Mouse (Mus musculus): ENCODE data around the gene Prpf6. TPM values are rescaled to one million over a fixed set of nuclear protein-coding genes. Genes with fewer than 3 reads are reported as not detected.

Gene Prpf6
- polyA plus RNA-seq, 1 experiment from 2014 or later, result 72.8 TPM

GRCm38 (mm10) chr2:181671326-181671725 is 79.7 kb downstream of the Prpf6 start, which contains the start of gene Sox18:
Gene Sox18, minus strand, starts transcription at chr2:181671640.
- no peaks in the 10 kb centered on the region for H3K36me3 ChIP-seq
- H3K4me3 ChIP-seq (replicated peaks), result peak within 1 kb of the TSS; percentile 39
- H3K9me3 ChIP-seq, result no peaks in the 10 kb centered on the region
- H3K27me3 ChIP-seq, result peaks cover 74% of the 10 kb centered on the region
- H3K27ac ChIP-seq, result no peak within 1 kb of the TSS
- peaks cover 32% of the 10 kb centered on the region for H3K4me1 ChIP-seq (replicated peaks)
- H3K4me2 ChIP-seq (replicated peaks), result peak within 1 kb of the TSS; percentile 53
- under 1% methylated on average over 32 of the region's 43 CpGs for WGBS
- H3K9ac ChIP-seq (replicated peaks), result peak within 1 kb of the TSS; percentile 39
- no peak for ATAC-seq

GRCm38 (mm10) chr2:181671984-181672383 is 80.3 kb downstream of the Prpf6 start:
- peaks cover 74% of the 10 kb centered on the region for H3K27me3 ChIP-seq

GRCm38 (mm10) chr2:181673501-181673900 is 81.8 kb downstream of the Prpf6 start:
- H3K9ac ChIP-seq (replicated peaks), result no peak overlapping the region
- no peak overlapping the region for H3K4me2 ChIP-seq (replicated peaks)
- 54% methylated on average over 1 of the region's 1 CpGs for WGBS
- H3K36me3 ChIP-seq, result no peaks in the 10 kb centered on the region
- no peaks in the 10 kb centered on the region for H3K9me3 ChIP-seq
- peaks cover 32% of the 10 kb centered on the region for H3K4me1 ChIP-seq (replicated peaks)
- peaks cover 64% of the 10 kb centered on the region for H3K27me3 ChIP-seq
- no peak overlapping the region for H3K27ac ChIP-seq
- no peak overlapping the region for H3K4me3 ChIP-seq (replicated peaks)
- ATAC-seq, result 0 out of 2 replicates have a peak, but pooled peaks have one; percentile 5

More at GRCm38 (mm10) chr2:181671984-181672383, 80.3 kb downstream of the Prpf6 start:
- 25% methylated on average over 7 of the region's 7 CpGs for WGBS
- no peak overlapping the region for H3K4me2 ChIP-seq (replicated peaks)
- H3K4me1 ChIP-seq (replicated peaks), result peaks cover 32% of the 10 kb centered on the region
- no peak overlapping the region for H3K9ac ChIP-seq (replicated peaks)
- H3K4me3 ChIP-seq (replicated peaks), result no peak overlapping the region
- H3K27ac ChIP-seq, result no peak overlapping the region
- no peaks in the 10 kb centered on the region for H3K9me3 ChIP-seq
- ATAC-seq, result no peak
- no peaks in the 10 kb centered on the region for H3K36me3 ChIP-seq

GRCm38 (mm10) chr2:181674934-181675333 is 83.3 kb downstream of the Prpf6 start:
- Histone ChIP-seq H3K27ac (no peak overlapping the region), H3K36me3 (no peaks in the 10 kb centered on the region), H3K4me2 (replicated peaks) (no peak overlapping the region), H3K4me1 (replicated peaks) (peaks cover 39% of the 10 kb centered on the region), H3K4me3 (replicated peaks) (no peak overlapping the region), H3K9me3 (no peaks in the 10 kb centered on the region), H3K27me3 (peaks cover 50% of the 10 kb centered on the region), H3K9ac (replicated peaks) (no peak overlapping the region)
- ATAC-seq, result no peak
- WGBS, result 78% methylated on average over 4 of the region's 4 CpGs

- Histone ChIP-seq H3K9me3 (no peaks in the 10 kb centered on the region), H3K4me1 (replicated peaks) (peaks cover 35% of the 10 kb centered on the region), H3K9ac (replicated peaks) (0 out of 2 replicates have a peak overlapping the region, but pooled peaks have one; percentile 5), H3K4me3 (replicated peaks) (no peak overlapping the region), H3K27me3 (peaks cover 45% of the 10 kb centered on the region), H3K4me2 (replicated peaks) (peak overlapping the region; percentile 30), H3K36me3 (no peaks in the 10 kb centered on the region), H3K27ac (no peak overlapping the region)
- WGBS, result 1% methylated on average over 14 of the region's 14 CpGs
- ATAC-seq, result 0 out of 2 replicates have a peak, but pooled peaks have one; percentile 12
Observed at GRCm38 (mm10) chr2:181675454-181675853, 83.8 kb downstream of the Prpf6 start.

GRCm38 (mm10) chr2:181676424-181676823 is 84.8 kb downstream of the Prpf6 start:
- no peaks in the 10 kb centered on the region for H3K36me3 ChIP-seq
- H3K4me3 ChIP-seq (replicated peaks), result no peak overlapping the region
- peaks cover 35% of the 10 kb centered on the region for H3K4me1 ChIP-seq (replicated peaks)
- WGBS, result 38% methylated on average over 2 of the region's 2 CpGs
- no peaks in the 10 kb centered on the region for H3K9me3 ChIP-seq
- H3K9ac ChIP-seq (replicated peaks), result no peak overlapping the region
- no peak overlapping the region for H3K4me2 ChIP-seq (replicated peaks)
- H3K27me3 ChIP-seq, result peaks cover 35% of the 10 kb centered on the region
- ATAC-seq, result no peak
- H3K27ac ChIP-seq, result peak overlapping the region; percentile 57

- Histone ChIP-seq H3K27me3 (peaks cover 27% of the 10 kb centered on the region), H3K4me1 (replicated peaks) (peaks cover 34% of the 10 kb centered on the region), H3K9ac (replicated peaks) (no peak overlapping the region), H3K36me3 (no peaks in the 10 kb centered on the region), H3K4me2 (replicated peaks) (no peak overlapping the region), H3K4me3 (replicated peaks) (no peak overlapping the region), H3K27ac (no peak overlapping the region; the same call in 1 of the 2 replicates), H3K9me3 (no peaks in the 10 kb centered on the region)
- no peak for ATAC-seq
- 58% methylated on average over 5 of the region's 5 CpGs for WGBS
Observed at GRCm38 (mm10) chr2:181677096-181677754, 85.6 kb downstream of the Prpf6 start.

- no peak overlapping the region for H3K9ac ChIP-seq (replicated peaks)
- H3K36me3 ChIP-seq, result no peaks in the 10 kb centered on the region
- 63% methylated on average over 3 of the region's 3 CpGs for WGBS
- H3K27ac ChIP-seq, result no peak overlapping the region
- peaks cover 34% of the 10 kb centered on the region for H3K4me1 ChIP-seq (replicated peaks)
- H3K9me3 ChIP-seq, result no peaks in the 10 kb centered on the region
- H3K4me3 ChIP-seq (replicated peaks), result no peak overlapping the region
- ATAC-seq, result no peak
- no peak overlapping the region for H3K4me2 ChIP-seq (replicated peaks)
- peaks cover 22% of the 10 kb centered on the region for H3K27me3 ChIP-seq
Observed at GRCm38 (mm10) chr2:181677755-181678098, 86.1 kb downstream of the Prpf6 start.

GRCm38 (mm10) chr2:181678780-181679179 is 87.1 kb downstream of the Prpf6 start:
- H3K36me3 ChIP-seq, result no peaks in the 10 kb centered on the region
- ATAC-seq, result peak; percentile 48

GRCm38 (mm10) chr2:181679951-181680715 is 88.5 kb downstream of the Prpf6 start, which contains the start of gene Tcea2:
Gene Tcea2, plus strand, starts transcription at chr2:181680310.
- no peaks in the 10 kb centered on the region for H3K9me3 ChIP-seq
- H3K4me3 ChIP-seq (replicated peaks), result peak within 1 kb of the TSS; percentile 66
- peak within 1 kb of the TSS; percentile 59 for H3K27ac ChIP-seq
- H3K36me3 ChIP-seq, result peaks cover 7% of the 10 kb centered on the region; the same call in 1 of the 2 replicates
- no peaks in the 10 kb centered on the region for H3K27me3 ChIP-seq
- ATAC-seq, result peak; percentile 82
- H3K9ac ChIP-seq (replicated peaks), result peak within 1 kb of the TSS; percentile 87
- H3K4me1 ChIP-seq (replicated peaks), result peaks cover 27% of the 10 kb centered on the region
- under 1% methylated on average over 67 of the region's 69 CpGs for whole genome bisulfite sequencing
- peak within 1 kb of the TSS; percentile 78 for H3K4me2 ChIP-seq (replicated peaks)

More at GRCm38 (mm10) chr2:181678780-181679179, 87.1 kb downstream of the Prpf6 start:
- WGBS, result 36% methylated on average over 1 of the region's 1 CpGs
- Histone ChIP-seq H3K9ac (replicated peaks) (no peak overlapping the region), H3K9me3 (no peaks in the 10 kb centered on the region), H3K27ac (no peak overlapping the region), H3K4me3 (replicated peaks) (no peak overlapping the region), H3K4me2 (replicated peaks) (no peak overlapping the region), H3K4me1 (replicated peaks) (peaks cover 27% of the 10 kb centered on the region), H3K27me3 (peaks cover 12% of the 10 kb centered on the region)

- H3K4me1 ChIP-seq (replicated peaks), result peaks cover 21% of the 10 kb centered on the region
- H3K9me3 ChIP-seq, result no peaks in the 10 kb centered on the region
- H3K27me3 ChIP-seq, result no peaks in the 10 kb centered on the region
- peak overlapping the region; percentile 78 for H3K4me2 ChIP-seq (replicated peaks)
- peak overlapping the region; percentile 87 for H3K9ac ChIP-seq (replicated peaks)
- H3K27ac ChIP-seq, result peak overlapping the region; percentile 59
- 18% methylated on average over 7 of the region's 7 CpGs for WGBS
- H3K36me3 ChIP-seq, result peaks cover 9% of the 10 kb centered on the region
- ATAC-seq, result peak; percentile 44
- H3K4me3 ChIP-seq (replicated peaks), result peak overlapping the region; percentile 66
Observed at GRCm38 (mm10) chr2:181680716-181681117, 89.0 kb downstream of the Prpf6 start.

- WGBS, result 94% methylated on average over 1 of the region's 1 CpGs
- Histone ChIP-seq H3K9ac (replicated peaks) (no peak overlapping the region), H3K9me3 (no peaks in the 10 kb centered on the region), H3K27me3 (no peaks in the 10 kb centered on the region), H3K27ac (no peak overlapping the region), H3K4me2 (replicated peaks) (no peak overlapping the region), H3K36me3 (peaks cover 20% of the 10 kb centered on the region), H3K4me3 (replicated peaks) (no peak overlapping the region), H3K4me1 (replicated peaks) (peaks cover 19% of the 10 kb centered on the region)
- ATAC-seq, result no peak
Observed at GRCm38 (mm10) chr2:181681978-181682377, 90.3 kb downstream of the Prpf6 start.

Data from midbrain, embryonic 13.5 days (tissue).